Mouse (Mus musculus) limb, embryonic 13.5 days (tissue): ENCODE measurements around the gene Poc5. TPM values are rescaled to one million over a fixed set of nuclear protein-coding genes. Genes with fewer than 3 reads are reported as not detected.

ENCODE experiments used
- ATAC-seq: fragments of 200-750 bp; cut with Nextera tagmentation; 2 replicates; pipeline ENCODE4 v1.8.0; 2017; ENCODE audit warnings: low read depth, moderate number of reproducible peaks, moderate TSS enrichment; ENCODE audit not compliant: low FRiP score
- H3K27ac ChIP-seq: fragments of 300-500 bp; sonication (generic); 2 replicates; pipeline ENCODE4 v1.5.1; 2015; ENCODE audit warnings: inconsistent platforms, mild to moderate bottlenecking, moderate library complexity
- H3K27me3 ChIP-seq: fragments of 300-500 bp; sonication (generic); 2 replicates; pipeline ENCODE4 v1.6.1; 2015; ENCODE audit warnings: mild to moderate bottlenecking, inconsistent platforms
- H3K36me3 ChIP-seq: fragments of 300-500 bp; sonication (generic); 2 replicates; pipeline ENCODE4 v1.6.1; 2015; ENCODE audit warnings: inconsistent platforms, mild to moderate bottlenecking, moderate library complexity
- H3K4me1 ChIP-seq: fragments of 300-500 bp; sonication (generic); 2 replicates; pipeline ENCODE4 v1.6.1; 2015; ENCODE audit warnings: inconsistent platforms
- H3K4me2 ChIP-seq: fragments of 300-500 bp; sonication (generic); replicated peaks from 2 replicates; pipeline ENCODE4 v1.6.1; 2015; ENCODE audit warnings: inconsistent platforms, mild to moderate bottlenecking, moderate library complexity
- H3K4me3 ChIP-seq: fragments of 300-500 bp; sonication (generic); 2 replicates; pipeline ENCODE4 v1.5.1; 2015; ENCODE audit warnings: moderate library complexity, mild to moderate bottlenecking, inconsistent platforms
- H3K9ac ChIP-seq: fragments of 300-500 bp; sonication (generic); 2 replicates; pipeline ENCODE4 v1.6.1; 2015; ENCODE audit warnings: mild to moderate bottlenecking, inconsistent platforms
- H3K9me3 ChIP-seq: fragments of 300-500 bp; sonication (generic); 2 replicates; pipeline ENCODE4 v1.6.1; 2016; ENCODE audit warnings: inconsistent platforms
- WGBS: fragments of 180-500 bp; shearing (Covaris S2); methylation state at CpG from one replicate; pipeline ENCODE4 v1.1.7; 2015; 5-methylcytosine and 5-hydroxymethylcytosine counted together
- polyA plus RNA-seq: library from polyadenylated mRNA; unstranded; fragments of >200 nt; fragmentation: Nextera tagmentation; extraction: Ambion mirVana; gene quantifications from 2 replicates; pipeline ENCODE4 v1.2.1, GENCODE M21; 2015

Poc5 gene
- polyA plus RNA-seq, result 13.8 and 16.5 TPM in 2 replicates

- under 1% methylated on average over 44 of the region's 44 CpGs for WGBS
- peak; percentile 99 for ATAC-seq
- Histone ChIP-seq H3K27me3 (no peaks in the 10 kb centered on the region), H3K9ac (peak within 1 kb of the TSS; percentile 80), H3K9me3 (no peaks in the 10 kb centered on the region), H3K4me1 (peaks cover 12% of the 10 kb centered on the region), H3K36me3 (peaks cover 29% of the 10 kb centered on the region), H3K4me3 (peak within 1 kb of the TSS; percentile 76), H3K4me2 (peak within 1 kb of the TSS; percentile 75), H3K27ac (peak within 1 kb of the TSS; percentile 44; the same call in 1 of the 2 replicates)
These were observed at the start of gene Poc5 for GRCm38 (mm10) chr13:96388042-96388888. TSS of gene Poc5 (plus strand) at chr13:96388294.

- Histone ChIP-seq H3K27me3 (no peaks in the 10 kb centered on the region), H3K27ac (no peak overlapping the region), H3K4me1 (no peaks in the 10 kb centered on the region), H3K9ac (no peak overlapping the region), H3K4me2 (no peak overlapping the region), H3K4me3 (no peak overlapping the region), H3K9me3 (no peaks in the 10 kb centered on the region), H3K36me3 (no peaks in the 10 kb centered on the region)
- ATAC-seq, result no peak
- WGBS, result 73% methylated on average over 3 of the region's 3 CpGs
These were observed 46.6 kb upstream of the Poc5 start for GRCm38 (mm10) chr13:96341461-96341860.

DNA sequence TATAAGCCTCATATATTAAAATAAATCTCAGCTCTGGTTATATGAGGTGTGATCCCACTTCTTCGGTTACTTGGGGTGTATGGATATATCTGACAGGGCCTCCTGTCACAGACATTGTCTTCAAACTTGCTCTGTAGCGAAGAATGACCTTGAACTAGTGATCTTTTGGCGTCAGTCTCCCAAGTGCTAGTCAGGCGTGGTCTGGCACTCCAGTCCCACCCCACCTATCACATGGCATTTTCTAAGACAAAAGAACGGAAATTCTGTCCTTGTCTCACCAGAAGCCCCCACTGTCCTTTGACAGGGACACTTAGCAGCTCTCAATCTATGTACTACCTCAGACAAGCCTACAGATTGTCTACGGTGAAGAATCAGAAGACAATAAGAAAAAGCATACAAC is 43.3 kb upstream of the Poc5 start:
- Histone ChIP-seq H3K4me3 (no peak overlapping the region), H3K9ac (no peak overlapping the region), H3K36me3 (no peaks in the 10 kb centered on the region), H3K4me1 (no peaks in the 10 kb centered on the region), H3K4me2 (no peak overlapping the region), H3K27me3 (no peaks in the 10 kb centered on the region), H3K27ac (no peak overlapping the region), H3K9me3 (no peaks in the 10 kb centered on the region)
- ATAC-seq, result no peak
- WGBS, result 81% methylated on average over 6 of the region's 6 CpGs

DNA sequence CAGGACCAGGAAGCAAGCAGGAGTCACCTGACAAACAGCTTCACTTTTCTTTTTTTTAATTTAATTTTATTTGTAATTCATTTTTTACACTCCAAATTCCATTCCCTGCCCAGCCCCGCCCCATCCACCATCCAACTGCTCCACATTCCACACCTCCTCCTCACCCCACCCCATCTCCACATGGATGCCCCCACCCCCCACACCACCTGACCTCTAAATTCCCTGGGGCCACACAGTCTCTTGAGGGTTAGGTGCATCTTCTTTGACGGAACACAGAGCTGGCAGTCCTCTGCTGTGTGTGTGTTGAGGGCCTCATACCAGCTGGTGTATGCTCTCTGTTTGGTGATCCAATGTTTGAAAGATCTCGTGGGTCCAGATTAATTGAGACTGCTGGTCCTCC is 41.5 kb upstream of the Poc5 start:
- no peaks in the 10 kb centered on the region for H3K36me3 ChIP-seq

GRCm38 (mm10) chr13:96350207-96350606 is 37.9 kb upstream of the Poc5 start:
- Histone ChIP-seq H3K27ac (no peak overlapping the region), H3K4me1 (no peaks in the 10 kb centered on the region), H3K9ac (no peak overlapping the region), H3K4me3 (no peak overlapping the region), H3K27me3 (no peaks in the 10 kb centered on the region), H3K36me3 (no peaks in the 10 kb centered on the region), H3K9me3 (no peaks in the 10 kb centered on the region), H3K4me2 (no peak overlapping the region)
- no peak for ATAC-seq
- WGBS, result 93% methylated on average over 6 of the region's 6 CpGs

More for the DNA sequence above, 41.5 kb upstream of the Poc5 start:
- WGBS, result 40% methylated on average over 3 of the region's 3 CpGs
- ATAC-seq, result no peak
- Histone ChIP-seq H3K9me3 (no peaks in the 10 kb centered on the region), H3K4me3 (no peak overlapping the region), H3K9ac (no peak overlapping the region), H3K4me2 (no peak overlapping the region), H3K27ac (no peak overlapping the region), H3K4me1 (no peaks in the 10 kb centered on the region), H3K27me3 (no peaks in the 10 kb centered on the region)

- no peak for ATAC-seq
- H3K36me3 ChIP-seq, result no peaks in the 10 kb centered on the region
- H3K9ac ChIP-seq, result no peak overlapping the region
- H3K4me2 ChIP-seq, result no peak overlapping the region
- H3K27me3 ChIP-seq, result no peaks in the 10 kb centered on the region
- 87% methylated on average over 12 of the region's 12 CpGs for WGBS
- no peak overlapping the region for H3K4me3 ChIP-seq
- H3K4me1 ChIP-seq, result no peaks in the 10 kb centered on the region
- no peak overlapping the region for H3K27ac ChIP-seq
- H3K9me3 ChIP-seq, result no peaks in the 10 kb centered on the region
These were observed 36.8 kb upstream of the Poc5 start for GRCm38 (mm10) chr13:96351264-96351663.

GRCm38 (mm10) chr13:96375519-96375918 is 12.6 kb upstream of the Poc5 start:
- WGBS, result 4% methylated on average over 2 of the region's 2 CpGs
- H3K27me3 ChIP-seq, result no peaks in the 10 kb centered on the region
- H3K27ac ChIP-seq, result no peak overlapping the region
- no peaks in the 10 kb centered on the region for H3K9me3 ChIP-seq
- H3K4me2 ChIP-seq, result no peak overlapping the region
- no peaks in the 10 kb centered on the region for H3K4me1 ChIP-seq
- ATAC-seq, result no peak
- no peak overlapping the region for H3K9ac ChIP-seq
- H3K4me3 ChIP-seq, result no peak overlapping the region
- H3K36me3 ChIP-seq, result no peaks in the 10 kb centered on the region

DNA sequence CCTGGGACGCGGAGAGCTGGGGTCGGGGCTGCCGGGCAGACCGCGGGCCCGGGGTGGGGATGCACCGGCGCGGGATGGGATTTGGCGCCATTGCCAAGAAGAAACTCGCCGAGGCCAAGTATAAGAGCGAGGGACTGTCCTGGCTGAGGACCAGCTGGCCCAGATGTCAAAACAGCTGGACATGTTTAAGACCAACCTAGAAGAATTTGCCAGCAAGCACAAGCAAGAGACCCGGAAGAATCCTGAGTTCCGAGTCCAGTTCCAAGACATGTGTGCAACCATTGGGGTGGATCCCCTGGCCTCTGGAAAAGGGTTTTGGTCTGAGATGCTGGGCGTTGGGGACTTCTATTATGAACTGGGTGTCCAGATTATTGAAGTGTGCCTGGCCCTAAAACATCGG is 11.2 kb upstream of the Poc5 start:
- no peak overlapping the region for H3K4me2 ChIP-seq
- H3K4me3 ChIP-seq, result no peak overlapping the region
- no peaks in the 10 kb centered on the region for H3K27me3 ChIP-seq
- no peaks in the 10 kb centered on the region for H3K9me3 ChIP-seq
- no peak overlapping the region for H3K9ac ChIP-seq
- H3K27ac ChIP-seq, result no peak overlapping the region
- H3K36me3 ChIP-seq, result no peaks in the 10 kb centered on the region
- WGBS, result 86% methylated on average over 18 of the region's 18 CpGs
- H3K4me1 ChIP-seq, result no peaks in the 10 kb centered on the region
- no peak for ATAC-seq

DNA sequence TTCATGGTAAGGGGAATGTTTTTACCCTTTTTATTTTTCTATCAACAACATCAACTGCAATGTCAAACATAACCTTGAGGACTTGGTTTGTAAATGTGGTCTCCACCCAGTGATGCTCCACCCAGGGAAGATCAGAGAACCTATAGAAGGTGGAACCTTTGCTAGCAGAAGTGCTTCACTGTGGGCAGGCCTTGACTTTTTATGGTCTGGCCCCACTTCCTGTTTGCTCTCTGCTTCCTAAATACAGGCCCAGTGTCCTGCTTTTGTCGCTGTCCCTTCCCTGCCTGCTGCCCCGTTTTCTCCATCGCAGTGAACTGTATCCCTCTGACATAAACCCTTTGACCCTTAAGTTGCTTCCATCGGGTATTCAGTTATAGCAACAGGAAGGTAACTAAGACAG is 10.2 kb upstream of the Poc5 start:
- H3K36me3 ChIP-seq, result no peaks in the 10 kb centered on the region
- H3K27me3 ChIP-seq, result no peaks in the 10 kb centered on the region
- no peaks in the 10 kb centered on the region for H3K4me1 ChIP-seq
- no peak for ATAC-seq
- no peaks in the 10 kb centered on the region for H3K9me3 ChIP-seq
- H3K4me3 ChIP-seq, result no peak overlapping the region
- H3K4me2 ChIP-seq, result no peak overlapping the region
- 52% methylated on average over 4 of the region's 4 CpGs for WGBS
- H3K27ac ChIP-seq, result no peak overlapping the region
- H3K9ac ChIP-seq, result no peak overlapping the region

GRCm38 (mm10) chr13:96389301-96389700 is 1.2 kb downstream of the Poc5 start:
- peak overlapping the region; percentile 75 for H3K4me2 ChIP-seq
- H3K27ac ChIP-seq, result no peak overlapping the region
- H3K27me3 ChIP-seq, result no peaks in the 10 kb centered on the region
- H3K4me1 ChIP-seq, result peaks cover 12% of the 10 kb centered on the region
- H3K9me3 ChIP-seq, result no peaks in the 10 kb centered on the region
- H3K4me3 ChIP-seq, result peak overlapping the region; percentile 76
- peak overlapping the region; percentile 80 for H3K9ac ChIP-seq
- ATAC-seq, result no peak
- H3K36me3 ChIP-seq, result peaks cover 39% of the 10 kb centered on the region
- WGBS, result 20% methylated on average over 2 of the region's 2 CpGs

- Histone ChIP-seq H3K4me1 (no peaks in the 10 kb centered on the region), H3K4me2 (no peak overlapping the region), H3K27ac (no peak overlapping the region), H3K9me3 (no peaks in the 10 kb centered on the region), H3K36me3 (peaks cover 85% of the 10 kb centered on the region), H3K9ac (no peak overlapping the region), H3K27me3 (no peaks in the 10 kb centered on the region), H3K4me3 (no peak overlapping the region)
- no peak for ATAC-seq
- 86% methylated on average over 5 of the region's 5 CpGs for WGBS
These were observed 13.2 kb downstream of the Poc5 start for GRCm38 (mm10) chr13:96401251-96401650.

- WGBS, result 95% methylated on average over 2 of the region's 2 CpGs
- Histone ChIP-seq H3K9me3 (no peaks in the 10 kb centered on the region), H3K27ac (no peak overlapping the region), H3K4me2 (no peak overlapping the region), H3K36me3 (peaks cover 67% of the 10 kb centered on the region), H3K4me3 (no peak overlapping the region), H3K27me3 (no peaks in the 10 kb centered on the region), H3K9ac (no peak overlapping the region), H3K4me1 (0 out of 2 replicates have a peak, but pooled peaks cover 4% of the 10 kb centered on the region)
- no peak for ATAC-seq
These were observed 17.4 kb downstream of the Poc5 start for GRCm38 (mm10) chr13:96405518-96405917.

DNA sequence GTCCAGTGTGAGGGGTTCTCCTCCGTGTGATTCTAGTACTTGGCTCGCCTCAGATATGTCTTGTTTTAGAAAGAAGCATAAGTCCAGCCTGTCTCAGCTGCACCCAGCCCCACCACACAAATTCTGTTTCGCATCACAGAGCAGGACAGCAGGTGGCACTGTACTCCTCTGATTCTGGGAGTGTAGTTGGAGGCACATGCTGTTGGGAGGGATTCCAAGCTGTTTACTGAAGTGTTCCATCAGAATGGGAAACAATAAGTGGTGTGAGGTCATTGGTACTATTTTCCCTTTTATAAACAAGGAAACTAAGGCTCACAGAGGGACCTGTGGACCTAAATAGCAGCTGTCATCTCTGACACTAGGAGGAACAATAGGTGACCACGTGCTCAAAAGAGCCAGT is 18.9 kb downstream of the Poc5 start:
- Histone ChIP-seq H3K4me2 (no peak overlapping the region), H3K27ac (no peak overlapping the region), H3K9ac (no peak overlapping the region), H3K4me1 (0 out of 2 replicates have a peak, but pooled peaks cover 4% of the 10 kb centered on the region), H3K36me3 (peaks cover 69% of the 10 kb centered on the region), H3K4me3 (no peak overlapping the region), H3K9me3 (no peaks in the 10 kb centered on the region), H3K27me3 (no peaks in the 10 kb centered on the region)
- peak; percentile 54; the same call in 1 of the 2 replicates for ATAC-seq
- 86% methylated on average over 4 of the region's 4 CpGs for WGBS
